Mouse (Mus musculus) liver, embryonic 14.5 days (tissue): ENCODE data around the gene Aqp1.

Experiments
- CTCF ChIP-seq: IDR thresholded peaks from 2 replicates; pipeline ENCODE4 v1.5.1; 2016; ENCODE audit warnings: antibody characterized with exemption, low read depth, control low read depth
- EP300 ChIP-seq: IDR thresholded peaks from 2 replicates; pipeline ENCODE4 v1.6.1; 2016; ENCODE audit warnings: antibody characterized with exemption, low read depth

DNA sequence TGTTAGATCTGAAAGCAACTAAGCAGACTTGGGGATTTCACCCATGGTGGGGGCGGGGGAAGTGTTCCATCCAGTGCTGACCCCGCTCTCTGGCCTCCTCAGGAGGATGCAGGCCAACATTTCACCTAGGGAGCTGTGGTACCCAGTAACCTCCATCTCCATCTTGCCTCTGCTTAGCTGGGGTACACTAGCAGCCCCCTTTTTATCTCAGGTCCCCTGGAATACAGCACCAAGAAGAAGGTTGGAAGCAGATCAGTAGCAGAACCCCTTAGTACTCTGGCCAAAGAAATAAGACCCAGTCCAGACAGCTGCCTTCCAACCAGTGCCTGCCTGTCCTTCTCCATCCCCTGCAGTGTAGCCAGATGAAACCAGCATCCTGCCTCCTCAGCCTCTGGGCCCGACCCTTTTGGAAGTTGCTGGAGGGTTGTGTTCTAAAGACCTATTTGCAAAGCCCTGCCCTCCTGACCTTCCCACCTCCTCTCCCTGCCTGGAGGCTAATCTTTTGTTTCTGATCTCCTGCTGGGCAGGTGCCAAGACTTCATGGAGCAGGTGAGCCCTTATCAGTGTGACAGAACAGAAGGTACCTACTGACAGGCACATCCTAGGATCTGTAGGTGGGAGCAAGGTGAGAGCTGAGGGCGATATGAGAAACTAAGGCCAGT, 18.4 kb downstream of the Aqp1 start:
- TF ChIP-seq CTCF (no peak), EP300 (no peak)
